Mouse (Mus musculus) embryonic fibroblast, embryonic 13.5 days (primary cell): Measurements from ENCODE around the gene Sod1. TPM values are rescaled to one million over a fixed set of nuclear protein-coding genes. Genes with fewer than 3 reads are reported as not detected.

Experiments used
- H3K27ac ChIP-seq: 2 replicates; pipeline ENCODE4 v1.5.1; 2012; ENCODE audit warnings: low read length, control low read depth, inconsistent platforms; ENCODE audit not compliant: insufficient read depth
- H3K4me1 ChIP-seq: 2 replicates; pipeline ENCODE4 v1.6.1; 2011; ENCODE audit warnings: low read length; ENCODE audit not compliant: control insufficient read depth, insufficient read depth
- H3K4me3 ChIP-seq: 2 replicates; pipeline ENCODE4 v1.5.1; 2011; ENCODE audit warnings: mild to moderate bottlenecking, control low read depth, low read length; ENCODE audit not compliant: insufficient read depth
- CTCF ChIP-seq: IDR thresholded peaks from 2 replicates; pipeline ENCODE4 v1.5.1; 2011; ENCODE audit warnings: mild to moderate bottlenecking, control low read depth, low read length, moderate library complexity, borderline replicate concordance; ENCODE audit not compliant: insufficient read depth
- POLR2A ChIP-seq: IDR thresholded peaks from 2 replicates; pipeline ENCODE4 v1.6.1; 2011; ENCODE audit warnings: low read depth, mild to moderate bottlenecking, control low read depth, low read length, moderate library complexity
- polyA plus RNA-seq: library from polyadenylated mRNA; stranded (reverse); fragments of >200 nt; gene quantifications from 2 replicates; pipeline ENCODE4 v1.2.4, GENCODE M21; 2011; ENCODE audit warnings: low read depth; ENCODE audit not compliant: missing spikeins, insufficient read length

Sod1 gene
- polyA plus RNA-seq, 1 experiment, result 487 TPM

GRCm38 (mm10) chr16:90221441-90222070 is 1.0 kb downstream of the Sod1 start:
- Histone ChIP-seq H3K4me3 (peak overlapping the region; percentile 73), H3K27ac (peak overlapping the region; percentile 32), H3K4me1 (peaks cover 3% of the 10 kb centered on the region)
- TF ChIP-seq POLR2A, result no peak
- TF ChIP-seq CTCF, result no peak

GRCm38 (mm10) chr16:90229897-90230296 is 9.3 kb downstream of the Sod1 start:
- Histone ChIP-seq H3K4me1 (no peaks in the 10 kb centered on the region), H3K4me3 (no peak overlapping the region), H3K27ac (no peak overlapping the region)
- TF ChIP-seq CTCF, result no peak
- no peak for TF ChIP-seq POLR2A

- Histone ChIP-seq H3K27ac (no peak overlapping the region), H3K4me3 (no peak overlapping the region), H3K4me1 (no peaks in the 10 kb centered on the region)
- TF ChIP-seq POLR2A (no peak), CTCF (no peak)
Observed at GRCm38 (mm10) chr16:90231302-90231701, 10.7 kb downstream of the Sod1 start.

- no peaks in the 10 kb centered on the region for H3K4me1 ChIP-seq
- no peak overlapping the region for H3K27ac ChIP-seq
- no peak for TF ChIP-seq CTCF
- no peak for TF ChIP-seq POLR2A
- no peak overlapping the region for H3K4me3 ChIP-seq
Observed at GRCm38 (mm10) chr16:90233702-90234101, 13.1 kb downstream of the Sod1 start.

- TF ChIP-seq POLR2A (no peak), CTCF (no peak)
- Histone ChIP-seq H3K27ac (no peak overlapping the region), H3K4me3 (no peak overlapping the region), H3K4me1 (no peaks in the 10 kb centered on the region)
Observed at GRCm38 (mm10) chr16:90234617-90235016, 14.1 kb downstream of the Sod1 start.

- H3K4me1 ChIP-seq, result no peaks in the 10 kb centered on the region
- H3K4me3 ChIP-seq, result no peak overlapping the region
- TF ChIP-seq POLR2A, result no peak
- no peak for TF ChIP-seq CTCF
- H3K27ac ChIP-seq, result no peak overlapping the region
Observed at GRCm38 (mm10) chr16:90235188-90235587, 14.6 kb downstream of the Sod1 start.

GRCm38 (mm10) chr16:90239128-90239746 is 18.7 kb downstream of the Sod1 start:
- no peak overlapping the region for H3K4me3 ChIP-seq
- H3K4me1 ChIP-seq, result no peaks in the 10 kb centered on the region
- H3K27ac ChIP-seq, result no peak overlapping the region
- TF ChIP-seq POLR2A (no peak), CTCF (no peak)

GRCm38 (mm10) chr16:90241875-90242274 is 21.3 kb downstream of the Sod1 start:
- Histone ChIP-seq H3K4me3 (no peak overlapping the region), H3K4me1 (no peaks in the 10 kb centered on the region), H3K27ac (no peak overlapping the region)
- TF ChIP-seq POLR2A (no peak), CTCF (no peak)

GRCm38 (mm10) chr16:90242426-90243304 is 22.1 kb downstream of the Sod1 start:
- H3K4me3 ChIP-seq, result no peak overlapping the region

More at GRCm38 (mm10) chr16:90242426-90243304, 22.1 kb downstream of the Sod1 start:
- H3K4me1 ChIP-seq, result no peaks in the 10 kb centered on the region
- TF ChIP-seq POLR2A (no peak), CTCF (no peak)
- no peak overlapping the region for H3K27ac ChIP-seq
